Mouse (Mus musculus) frontal cortex, postnatal 14 days (tissue): ENCODE data around the gene 6820408C15Rik.

Experiments used
- DNase-seq, 2 experiments: peaks; one replicate each; pipeline ENCODE4 v3.0.0; 2022; ENCODE audit warnings: low spot score in 2 of 2

The 6820408C15Rik gene

DNA sequence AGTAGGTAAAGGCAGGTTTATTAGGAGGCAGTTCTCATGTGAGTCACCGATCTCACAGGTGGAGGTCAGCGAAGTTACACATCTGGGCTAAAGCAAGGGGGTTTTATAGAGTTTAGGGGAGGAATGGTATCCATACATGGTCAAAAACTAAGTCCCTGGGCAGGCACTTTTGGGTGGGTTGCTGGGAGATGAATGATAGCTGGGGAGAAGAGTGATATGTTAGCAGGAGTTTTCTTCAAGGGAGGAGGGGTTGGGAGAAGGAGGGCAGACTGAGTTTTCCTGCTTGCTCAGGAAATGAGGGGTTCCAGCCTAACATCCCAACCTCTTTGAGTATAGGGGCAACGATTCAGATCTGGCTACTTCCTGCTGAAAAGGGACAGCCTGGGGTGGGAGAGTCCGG lies at the start of gene 6820408C15Rik:
TSS of gene 6820408C15Rik (plus strand) at position 301 of the 400 bp plus-strand sequence.
- no peak for DNase-seq

DNA sequence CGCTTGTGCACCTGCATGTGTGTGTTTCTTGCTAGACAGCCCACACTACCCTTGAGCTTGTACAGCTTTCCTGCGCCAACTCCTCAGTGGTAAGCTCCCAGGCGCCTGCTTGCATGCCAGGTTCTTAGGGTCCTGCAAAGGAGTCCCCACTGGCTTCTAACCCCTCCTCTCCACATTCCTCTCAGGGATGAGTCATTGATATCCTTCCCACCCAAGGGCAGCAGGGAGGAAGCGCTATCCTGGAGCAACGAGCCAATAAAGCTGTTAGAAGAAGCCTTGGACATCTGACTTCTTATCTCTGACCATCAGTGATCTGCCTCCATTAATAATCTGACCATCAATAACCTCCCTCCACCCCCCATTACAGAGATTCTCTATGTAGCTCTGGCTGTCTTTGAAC lies 47.5 kb upstream of the 6820408C15Rik start:
- no peak for DNase-seq

DNA sequence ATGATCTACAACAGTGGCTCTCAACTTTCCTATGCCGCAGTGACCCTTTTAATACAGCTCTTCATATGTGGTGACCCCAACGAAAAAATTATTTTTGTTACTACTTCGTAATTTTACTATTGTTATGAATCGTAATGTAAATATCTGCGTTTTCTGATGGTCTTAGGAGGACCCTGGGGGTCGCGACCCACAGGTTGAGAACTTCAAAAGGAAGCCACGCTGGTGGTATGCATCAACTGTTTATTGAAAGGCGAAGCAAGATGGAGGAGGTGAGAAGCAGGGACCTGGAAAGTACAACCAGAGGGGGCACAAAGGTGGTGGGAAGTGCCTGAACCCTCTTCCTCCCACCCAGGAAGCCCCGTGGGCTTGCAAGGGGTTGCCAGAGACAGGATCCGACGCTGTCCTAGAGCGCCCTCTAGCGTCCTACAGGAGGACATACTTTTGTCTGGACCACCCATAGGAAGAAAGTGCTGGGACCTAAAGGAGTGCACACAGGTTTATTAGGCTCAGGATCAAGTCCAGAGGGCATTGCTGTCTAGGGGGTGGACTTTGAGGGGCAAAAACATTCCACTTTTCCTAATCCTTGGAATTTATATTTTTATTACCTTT lies 46.8 kb upstream of the 6820408C15Rik start:
- no peak for DNase-seq

DNA sequence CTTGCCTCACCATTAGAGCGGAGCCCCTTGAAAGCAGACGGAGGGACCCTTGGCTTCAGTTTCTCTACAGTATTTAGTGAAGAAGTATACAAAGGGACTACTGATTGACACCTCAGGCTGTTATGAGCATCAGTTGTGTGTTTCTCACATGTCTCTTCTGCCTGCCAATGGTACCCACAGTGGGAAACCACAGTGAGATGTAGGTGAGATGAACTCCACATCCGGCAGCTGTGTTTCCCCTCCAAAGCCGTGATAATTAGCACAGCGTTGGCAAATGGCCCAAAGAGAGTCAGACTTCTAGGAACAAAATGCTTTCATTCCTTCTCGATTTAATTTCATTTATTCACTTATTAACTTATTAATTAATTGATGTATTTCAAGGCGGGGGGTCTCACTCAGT lies 43.3 kb upstream of the 6820408C15Rik start:
- no peak for DNase-seq

- no peak for DNase-seq
These were observed 42.7 kb upstream of the 6820408C15Rik start for GRCm38 (mm10) chr2:152372661-152373060.

DNA sequence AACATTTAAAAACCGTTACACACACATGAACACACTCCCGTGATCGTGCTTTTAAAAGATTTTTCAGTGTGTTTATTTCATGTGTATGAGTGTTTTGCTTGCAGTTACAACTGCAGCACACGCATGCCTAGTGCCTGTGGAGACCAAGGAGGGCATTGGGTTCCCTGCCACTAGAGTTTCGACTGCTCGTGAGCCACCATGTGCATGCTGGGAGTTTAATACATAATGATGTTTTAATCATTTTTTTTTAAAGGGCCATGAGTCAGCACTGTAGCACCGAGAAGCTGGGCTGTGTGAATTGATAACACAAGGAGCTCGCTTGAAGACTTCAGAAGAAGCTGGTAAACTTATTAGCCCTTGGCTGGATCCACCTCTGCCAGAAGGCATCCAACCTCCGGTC lies 41.8 kb upstream of the 6820408C15Rik start:
- DNase-seq: no peak

DNA sequence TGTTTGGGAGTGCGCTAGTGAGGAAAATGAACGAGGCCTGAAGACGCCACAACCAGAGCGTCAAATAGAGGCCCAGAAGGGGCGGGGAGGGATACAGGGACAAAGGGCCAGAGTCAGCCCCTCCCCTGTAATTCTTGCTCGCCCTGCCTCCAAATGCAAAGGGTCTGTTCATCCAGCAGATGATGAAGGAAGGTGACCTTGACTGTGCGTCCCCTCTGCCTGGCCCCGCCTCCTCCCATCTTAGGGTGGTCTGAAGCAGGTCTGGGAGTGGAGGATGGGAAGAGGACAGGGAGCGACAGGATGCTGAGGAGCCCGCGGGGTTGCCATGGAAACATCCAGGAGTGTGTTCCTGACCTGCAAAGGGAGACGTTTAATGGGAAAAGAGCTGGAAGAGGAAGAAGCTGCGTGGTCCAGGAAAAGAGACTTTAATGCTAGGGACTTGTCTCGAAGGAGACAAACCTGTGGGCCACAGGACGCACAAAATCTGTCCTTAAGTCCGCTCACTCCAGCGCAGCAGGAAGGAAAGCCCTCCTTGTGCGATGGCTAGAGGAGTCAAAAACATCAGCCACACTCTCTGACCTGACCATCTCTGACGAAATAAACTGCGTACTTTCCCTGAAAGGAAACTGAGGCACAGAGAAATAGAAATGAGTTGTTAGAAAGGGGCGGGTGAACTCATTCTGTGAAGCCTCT lies 39.6 kb upstream of the 6820408C15Rik start:
- DNase-seq: no peak

- no peak for DNase-seq
These were observed 39.0 kb upstream of the 6820408C15Rik start, which contains the start of gene Nrsn2 for GRCm38 (mm10) chr2:152376345-152376741. Gene Nrsn2, minus strand, starts transcription at chr2:152376638.

DNA sequence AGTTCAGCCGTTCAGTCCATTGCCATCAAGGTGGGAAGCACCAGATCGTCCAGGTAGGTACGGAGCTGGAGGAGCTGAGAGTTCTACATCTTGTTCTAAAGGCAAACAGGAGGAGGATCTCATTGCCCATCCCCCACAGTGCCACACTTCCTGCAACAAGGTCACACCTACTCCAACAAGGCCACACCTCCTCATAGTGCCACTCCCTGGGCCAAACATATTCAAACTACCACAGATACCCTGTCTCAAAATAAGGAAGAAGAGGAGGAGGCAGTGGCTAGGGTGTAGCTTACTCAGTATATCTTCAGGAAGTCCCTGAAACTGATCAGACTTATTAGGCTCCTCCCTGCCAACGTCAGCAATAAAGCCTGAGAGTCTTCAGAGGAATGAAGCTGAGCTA lies 31.2 kb upstream of the 6820408C15Rik start:
- DNase-seq: no peak

DNA sequence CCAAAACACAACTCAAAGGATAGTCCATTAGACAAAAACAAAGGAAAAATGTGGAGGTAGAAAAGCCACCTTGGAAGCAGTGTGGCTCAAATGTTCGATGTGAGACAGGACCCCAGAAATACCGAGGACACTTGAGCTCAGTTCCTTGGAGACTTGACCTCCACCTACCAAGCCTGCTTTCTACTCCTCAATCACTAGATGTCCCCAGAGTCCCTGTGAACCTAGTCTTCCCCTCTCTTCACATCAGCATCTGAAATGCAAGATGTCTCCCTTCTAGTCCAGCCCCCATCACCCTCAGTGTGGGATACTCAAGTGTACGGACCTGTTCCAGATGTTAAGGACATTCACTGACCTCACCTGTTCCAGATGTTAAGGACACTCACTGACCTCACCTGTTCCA lies 22.6 kb upstream of the 6820408C15Rik start:
- no peak for DNase-seq

- DNase-seq: no peak
These were observed 22.0 kb upstream of the 6820408C15Rik start for GRCm38 (mm10) chr2:152393225-152394017.

GRCm38 (mm10) chr2:152395271-152395920 lies 20.0 kb upstream of the 6820408C15Rik start:
- no peak for DNase-seq

DNA sequence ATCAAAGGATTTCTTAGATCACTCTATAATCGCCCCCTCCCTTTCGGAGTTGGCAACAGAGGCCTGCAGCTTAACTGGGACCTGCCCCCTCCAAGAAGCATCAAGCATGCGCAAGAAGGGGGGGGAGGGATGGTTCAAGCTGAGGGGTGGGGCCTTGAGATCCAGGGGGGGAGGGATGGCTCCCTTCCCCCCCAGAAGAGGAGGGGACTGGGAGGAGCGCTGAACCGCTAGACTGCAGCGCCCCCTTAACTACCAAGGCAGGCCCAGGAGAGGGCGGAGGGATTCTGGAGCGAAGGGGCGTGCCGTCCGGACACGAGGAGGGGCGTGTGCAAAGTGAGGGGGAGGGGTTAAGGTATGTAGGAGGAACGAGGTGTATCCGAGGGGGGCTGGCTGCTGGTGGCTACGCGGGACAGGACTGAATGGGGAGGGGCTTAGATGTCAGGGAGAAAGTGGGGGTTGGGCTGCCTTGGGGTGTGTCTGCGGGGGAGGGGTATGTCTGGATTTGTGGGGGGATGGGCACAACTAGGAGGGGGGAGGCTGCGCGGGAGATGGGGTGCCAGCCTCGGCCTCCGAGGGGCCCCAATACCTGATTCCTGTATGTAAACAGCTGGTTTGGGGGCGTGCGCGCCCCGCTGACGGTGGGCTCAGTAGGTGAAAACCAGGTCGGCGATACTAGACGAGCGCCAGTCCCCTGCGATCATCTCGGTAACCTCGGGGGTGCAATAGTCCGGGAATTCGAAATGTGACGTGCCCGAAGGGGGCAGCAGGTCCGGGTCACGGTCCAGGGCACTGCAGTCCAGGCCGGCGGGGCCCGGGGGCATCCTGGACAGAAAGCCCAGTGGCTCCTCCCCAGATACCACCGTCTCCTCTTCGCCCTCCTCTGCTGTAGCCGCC lies 19.0 kb upstream of the 6820408C15Rik start:
- peak; percentile 85 to 91 for DNase-seq

DNA sequence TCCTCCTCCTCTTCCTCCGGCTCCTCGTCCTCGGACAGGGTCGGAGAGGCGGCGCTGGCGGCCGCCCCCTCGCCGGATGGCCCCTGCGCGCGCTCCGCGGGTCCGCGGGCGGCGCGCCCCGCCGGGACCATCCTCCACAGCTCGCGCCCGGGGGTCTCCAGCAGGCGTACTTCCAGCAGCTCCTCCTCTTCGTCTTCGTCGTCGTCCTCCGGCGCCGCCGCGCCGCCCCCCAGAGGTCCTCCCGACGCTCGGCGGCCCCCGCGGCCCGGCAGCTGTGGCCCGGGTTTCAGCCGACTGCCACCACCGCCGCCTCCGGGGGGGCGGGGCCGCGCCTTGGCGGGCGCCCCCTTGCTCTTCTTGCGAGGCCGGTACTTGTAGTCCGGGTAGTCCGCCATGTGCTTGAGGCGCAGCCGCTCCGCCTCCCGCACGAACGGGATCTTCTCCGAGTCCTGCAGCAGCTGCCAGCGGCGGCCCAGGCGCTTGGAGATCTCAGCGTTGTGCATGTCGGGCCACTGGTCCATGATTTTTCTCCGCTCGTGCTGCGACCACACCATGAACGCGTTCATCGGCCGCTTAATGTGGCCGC lies 18.3 kb upstream of the 6820408C15Rik start:
- peak; percentile 78 to 84 for DNase-seq

GRCm38 (mm10) chr2:152397680-152398435 lies 17.5 kb upstream of the 6820408C15Rik start, which contains the start of gene Sox12:
Gene Sox12, minus strand, starts transcription at chr2:152398063.
- peak; percentile 95 to 98 for DNase-seq

DNA sequence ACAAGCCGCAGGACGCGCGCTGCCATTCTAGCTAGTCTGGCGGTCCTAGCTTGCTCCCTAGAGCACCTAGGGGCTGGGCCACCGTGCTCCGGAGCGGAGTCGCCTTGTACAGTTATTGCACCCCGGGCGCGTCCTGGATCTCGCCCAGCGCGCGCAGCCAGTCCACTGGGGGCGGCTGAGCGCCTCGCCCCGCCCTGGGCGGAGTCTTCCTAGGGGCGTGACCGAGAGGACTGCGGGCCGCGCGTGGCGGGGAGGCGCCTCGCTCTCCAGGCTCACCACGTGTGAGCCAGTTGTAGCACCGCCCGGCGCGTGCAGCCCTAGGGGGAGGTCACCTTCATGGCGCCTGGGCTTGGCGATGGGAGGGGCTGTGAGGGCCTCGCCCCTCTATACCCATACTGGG lies 16.7 kb upstream of the 6820408C15Rik start:
- DNase-seq: peak; percentile 84 to 88

DNA sequence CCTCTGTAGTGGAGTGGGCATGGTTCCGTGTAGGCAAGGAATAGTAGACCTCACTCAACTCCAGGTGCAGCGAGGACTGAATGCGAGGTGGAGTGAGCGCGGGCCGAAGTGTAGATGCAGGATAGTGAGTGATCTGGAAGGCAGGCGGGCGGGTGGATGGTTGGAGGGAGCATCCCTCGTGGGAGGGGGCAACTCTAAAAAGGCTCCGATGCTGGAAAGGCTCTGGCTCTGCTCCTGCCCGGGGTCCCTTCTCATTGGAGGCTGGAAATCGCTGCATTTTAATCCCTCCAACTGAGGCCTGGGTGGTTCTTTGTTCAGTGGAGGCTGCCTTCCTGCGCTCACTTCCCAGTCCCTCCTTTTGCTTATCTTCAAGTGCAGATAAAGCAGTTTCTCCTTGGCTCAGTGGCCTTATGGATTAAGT lies 16.3 kb upstream of the 6820408C15Rik start:
- DNase-seq: no peak

GRCm38 (mm10) chr2:152406126-152406525 lies 9.3 kb upstream of the 6820408C15Rik start:
- DNase-seq: peak; percentile 96 to 97

DNA sequence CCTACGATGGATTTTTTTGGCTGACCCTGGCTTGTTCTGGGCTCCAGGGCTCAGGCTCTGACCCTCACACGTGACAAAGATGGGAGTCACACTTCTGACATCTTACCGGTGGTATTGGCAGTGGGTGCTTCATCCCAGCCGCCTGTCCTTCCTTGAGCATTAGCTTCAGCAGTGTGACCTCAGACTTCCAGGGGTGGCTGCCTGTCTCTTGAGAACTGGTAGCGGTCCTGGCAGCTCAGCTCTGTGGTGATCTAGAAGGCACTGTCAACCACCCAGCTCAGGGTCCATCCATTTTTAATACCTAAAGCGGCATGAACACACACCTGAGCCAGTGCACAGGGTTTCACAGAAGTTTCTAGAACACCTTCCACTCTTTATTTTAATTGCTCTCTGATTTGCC lies 5.6 kb upstream of the 6820408C15Rik start:
- no peak for DNase-seq

GRCm38 (mm10) chr2:152410971-152411371 lies 4.4 kb upstream of the 6820408C15Rik start:
- DNase-seq: peak; percentile 71 to 76
